Mouse (Mus musculus) WW6 (cell line): ENCODE measurements around the gene Camk2g.

Source experiments
- DNase-seq: peaks from one replicate; pipeline ENCODE4 v3.0.0-alpha.2; 2013; ENCODE audit warnings: low read depth, low spot score

Camk2g gene

DNA sequence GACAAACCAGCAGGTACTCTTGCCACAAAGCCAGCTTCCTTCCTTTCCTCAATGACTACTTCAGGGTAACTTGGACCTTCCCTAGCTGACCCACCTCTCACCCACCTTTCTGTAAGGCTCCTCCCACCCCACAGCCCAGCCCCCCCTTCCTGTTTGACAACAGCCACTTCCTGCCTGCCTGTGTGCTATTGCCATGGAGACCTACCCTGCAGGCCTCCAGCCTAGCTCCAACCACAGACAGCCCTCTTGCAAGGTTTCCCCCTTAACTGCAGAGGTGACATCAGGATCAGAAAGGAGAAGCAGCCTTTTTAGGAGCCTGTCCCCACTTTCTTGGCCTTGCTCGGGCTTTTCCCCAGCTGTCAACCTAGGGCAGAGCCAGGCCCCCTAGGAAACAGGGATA lies 8.7 kb downstream of the Camk2g start:
- no peak for DNase-seq

- no peak for DNase-seq
These were observed 9.2 kb downstream of the Camk2g start for GRCm38 (mm10) chr14:20784708-20785107.

- DNase-seq = no peak
These were observed 10.4 kb downstream of the Camk2g start for GRCm38 (mm10) chr14:20783526-20783925.

DNA sequence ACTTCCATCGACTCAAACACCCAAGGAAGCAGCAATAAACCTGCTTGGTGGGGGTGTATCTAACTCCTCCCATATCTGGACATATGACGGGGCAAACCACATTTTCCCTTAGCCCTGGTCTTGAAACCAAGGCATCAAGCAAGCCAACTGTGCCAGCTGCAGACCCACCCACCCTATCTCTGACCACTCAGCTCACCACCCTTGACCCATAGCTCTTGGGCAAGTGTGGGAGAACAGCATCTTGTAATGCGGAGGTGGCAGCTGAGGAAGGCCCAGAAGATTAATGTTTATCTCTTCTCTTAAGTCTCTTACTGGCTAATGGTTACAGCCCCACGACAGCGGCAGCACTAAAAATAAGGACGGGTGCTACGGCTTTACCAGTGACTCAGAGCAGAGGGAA lies 11.0 kb downstream of the Camk2g start:
- no peak for DNase-seq

- DNase-seq = no peak
These were observed 13.7 kb downstream of the Camk2g start for GRCm38 (mm10) chr14:20780217-20780616.

- no peak for DNase-seq
These were observed 15.4 kb downstream of the Camk2g start for GRCm38 (mm10) chr14:20778496-20778895.

DNA sequence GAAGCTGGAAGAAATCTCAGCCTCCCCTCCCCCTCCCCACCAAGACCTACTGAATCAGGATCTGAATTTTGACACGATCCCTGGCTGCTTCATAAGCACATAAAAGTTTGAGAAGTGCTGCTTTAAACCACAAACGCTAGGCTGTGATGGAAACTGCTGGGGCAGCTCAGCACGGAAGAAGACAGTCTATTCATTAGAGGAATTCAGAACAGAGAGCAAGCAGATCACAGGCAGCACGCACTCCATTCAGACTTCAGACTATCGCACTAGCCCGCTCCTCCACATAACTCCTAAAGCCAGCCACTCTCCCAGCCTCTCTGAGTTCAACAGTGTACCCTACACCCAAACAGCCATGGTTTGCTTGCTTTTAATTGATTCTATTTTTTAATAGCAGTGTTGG lies 18.2 kb downstream of the Camk2g start:
- DNase-seq = no peak

DNA sequence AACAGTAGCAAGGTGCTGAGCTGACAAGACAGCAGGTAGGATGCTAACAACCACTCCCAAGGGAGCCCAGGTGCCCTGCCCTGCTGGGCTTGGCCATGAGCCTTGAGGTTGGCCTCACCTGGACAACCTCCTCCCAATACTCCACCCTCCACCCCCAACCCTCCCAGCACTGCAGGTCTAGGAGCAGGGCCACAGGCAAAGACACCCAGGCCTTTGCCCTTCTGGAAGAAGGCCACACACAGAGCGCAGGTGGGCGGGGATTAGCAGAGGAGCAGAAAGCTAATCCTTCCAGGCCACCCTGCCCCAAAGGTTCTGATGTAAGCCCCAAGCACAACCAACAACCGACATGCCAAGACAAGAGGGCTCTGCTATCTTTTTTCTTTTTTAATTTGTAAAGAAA lies 20.5 kb downstream of the Camk2g start:
- no peak for DNase-seq

DNA sequence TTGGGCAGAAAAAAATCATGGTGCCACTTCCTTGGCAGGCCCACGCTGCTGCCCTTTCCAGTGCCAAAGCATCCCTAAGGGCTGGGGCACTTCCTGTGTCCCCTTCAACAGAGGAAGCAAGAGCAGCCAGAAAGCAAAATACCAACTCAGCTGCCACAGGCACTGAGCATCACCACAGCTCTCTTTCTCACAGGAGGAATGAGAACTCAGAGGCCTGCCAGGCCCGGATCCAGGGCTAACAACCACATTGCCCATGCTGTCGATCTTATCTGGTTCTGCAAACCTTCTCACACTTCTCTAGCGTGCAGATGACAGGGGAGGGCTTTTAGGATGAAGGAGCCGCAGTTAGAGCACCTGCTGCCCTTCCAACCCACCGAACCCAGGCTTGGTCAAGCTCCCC lies 21.1 kb downstream of the Camk2g start:
- no peak for DNase-seq

DNA sequence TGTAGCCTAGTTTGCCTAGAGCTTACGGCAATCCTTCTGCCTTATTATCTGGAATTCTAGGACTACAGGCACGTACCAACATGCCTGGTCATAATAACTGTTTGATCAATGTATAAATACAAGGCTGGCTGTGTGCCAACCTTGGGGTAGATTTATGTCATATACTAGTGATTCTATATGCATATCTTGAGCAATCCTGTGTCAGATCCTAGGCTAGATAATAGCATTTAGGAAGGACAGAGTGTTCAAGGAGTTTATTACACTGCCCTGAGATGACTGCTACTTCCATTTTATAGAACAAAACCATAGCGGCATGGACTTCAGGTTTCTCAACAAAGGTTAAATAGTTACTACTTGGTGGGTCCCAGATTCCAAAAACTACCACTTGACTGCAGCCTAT lies 21.9 kb downstream of the Camk2g start:
- DNase-seq = no peak

DNA sequence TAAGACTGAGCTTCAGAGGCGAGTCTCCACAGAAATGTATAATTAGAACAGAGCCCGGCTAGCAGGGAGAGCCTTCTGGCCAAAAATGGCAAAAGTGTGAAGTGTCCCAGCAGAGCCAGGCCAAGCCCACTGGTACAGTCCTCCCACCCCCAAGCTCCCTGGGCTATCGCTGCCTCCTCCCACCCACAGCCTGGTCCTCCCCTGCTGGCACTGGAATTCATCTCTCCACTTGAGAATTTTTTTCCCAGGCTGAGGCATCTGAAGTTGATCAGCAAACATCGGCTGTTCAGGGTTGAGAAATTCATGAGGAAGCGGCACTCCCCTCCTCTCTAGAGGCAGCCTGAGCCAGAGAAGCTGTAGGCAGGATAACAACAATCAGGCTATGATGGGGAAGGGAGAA lies 25.3 kb downstream of the Camk2g start:
- no peak for DNase-seq

- no peak for DNase-seq
These were observed 26.0 kb downstream of the Camk2g start for GRCm38 (mm10) chr14:20767936-20768335.

- peak; percentile 50 for DNase-seq
These were observed 28.1 kb downstream of the Camk2g start for GRCm38 (mm10) chr14:20765642-20766258.

DNA sequence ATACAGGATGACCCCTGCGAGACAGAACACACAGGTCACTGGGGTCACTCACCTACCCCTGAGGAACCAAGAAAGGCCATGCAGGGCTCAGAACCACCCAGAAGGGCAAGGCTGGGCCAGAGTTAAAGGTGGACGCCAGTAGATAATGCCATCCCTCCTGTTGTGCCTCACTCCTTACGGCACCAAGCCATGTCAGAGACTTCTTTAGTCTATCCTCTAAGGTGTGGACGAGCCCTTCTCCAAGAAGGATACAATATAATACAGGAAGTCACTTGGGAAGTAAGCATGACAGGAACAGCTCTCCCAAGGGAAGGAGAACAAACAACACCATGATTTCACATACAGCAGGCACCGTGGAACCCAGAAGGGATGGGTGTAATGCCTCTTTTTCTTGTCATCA lies 28.9 kb downstream of the Camk2g start:
- DNase-seq = no peak

- DNase-seq = no peak
These were observed 35.0 kb downstream of the Camk2g start for GRCm38 (mm10) chr14:20758768-20759435.

GRCm38 (mm10) chr14:20757370-20757907 lies 36.4 kb downstream of the Camk2g start:
- no peak for DNase-seq

GRCm38 (mm10) chr14:20753792-20754191 lies 40.1 kb downstream of the Camk2g start:
- DNase-seq = no peak

GRCm38 (mm10) chr14:20750503-20750902 lies 43.4 kb downstream of the Camk2g start:
- no peak for DNase-seq

DNA sequence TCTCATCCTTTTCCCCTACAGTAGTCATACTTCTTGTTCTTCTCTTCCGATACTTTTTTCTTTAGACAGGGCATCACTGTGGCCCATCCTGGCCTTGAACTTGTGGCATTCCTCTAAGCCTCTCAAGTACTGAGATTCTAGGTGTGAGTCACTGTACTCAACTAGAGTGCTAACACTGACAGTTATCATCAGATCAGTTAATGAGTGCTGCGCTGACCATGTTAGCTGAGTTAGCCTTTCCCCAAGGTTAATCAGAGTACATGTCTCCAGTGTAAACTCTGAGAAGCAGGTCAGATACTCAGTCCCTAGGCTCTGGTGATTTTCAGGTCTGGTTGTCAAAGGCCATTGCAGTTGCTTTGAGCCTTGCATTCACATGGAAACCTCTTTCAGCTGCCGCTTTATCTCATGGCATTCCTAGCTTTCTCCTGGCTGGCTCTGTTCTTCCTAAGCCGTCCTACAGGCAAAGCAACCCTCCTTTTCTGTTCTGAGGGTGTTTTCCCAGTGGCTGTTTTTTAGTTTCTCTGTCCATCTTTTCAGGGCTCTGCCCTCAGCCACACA lies 44.3 kb downstream of the Camk2g start:
- DNase-seq = no peak

- DNase-seq = no peak
These were observed 45.5 kb downstream of the Camk2g start for GRCm38 (mm10) chr14:20748388-20748787.

GRCm38 (mm10) chr14:20746935-20747334 lies 47.0 kb downstream of the Camk2g start:
- no peak for DNase-seq

DNA sequence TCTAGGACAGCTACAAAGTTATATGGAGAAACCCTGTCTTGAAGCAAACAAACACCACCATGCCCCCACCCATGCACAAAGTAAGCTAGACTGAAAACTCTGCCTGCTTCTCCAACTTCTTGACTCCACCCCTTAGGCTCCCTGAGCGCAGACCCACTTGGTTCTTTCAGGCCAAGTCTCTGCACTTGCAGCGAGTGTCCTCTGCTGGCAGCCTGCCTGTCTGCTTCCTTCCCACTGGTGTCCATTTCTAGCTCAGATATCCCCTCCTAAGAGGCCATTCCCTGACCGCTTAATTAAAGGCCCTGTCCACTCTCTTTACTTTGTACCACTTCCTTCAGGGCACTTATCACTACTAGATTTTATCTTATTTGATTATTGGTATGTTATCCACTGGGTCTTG lies 50.3 kb downstream of the Camk2g start:
- DNase-seq = no peak

GRCm38 (mm10) chr14:20741301-20741700 lies 52.6 kb downstream of the Camk2g start:
- no peak for DNase-seq
